Mouse (Mus musculus) embryonic facial prominence, embryonic 10.5 days (tissue): ENCODE results near the gene Hist1h2bj. TPM values are rescaled to one million over a fixed set of nuclear protein-coding genes. Genes with fewer than 3 reads are reported as not detected.
"Not testable (repeated sequence)": the region's sequence is repeated elsewhere in the genome, so short reads cannot be mapped to it uniquely, and the experiment has no call there.

Source experiments
- DNase-seq: peaks from one replicate; pipeline ENCODE4 v3.0.0-alpha.2; 2017; ENCODE audit warnings: low spot score
- H3K27ac ChIP-seq: fragments of 300-500 bp; sonication (generic); replicated peaks from 2 replicates; pipeline ENCODE4 v1.5.1; 2016; ENCODE audit warnings: mild to moderate bottlenecking
- H3K27me3 ChIP-seq: fragments of 300-500 bp; sonication (generic); replicated peaks from 2 replicates; pipeline ENCODE4 v1.6.1; 2016; ENCODE audit warnings: low read depth, mild to moderate bottlenecking; ENCODE audit not compliant: poor library complexity, severe bottlenecking
- H3K36me3 ChIP-seq: fragments of 300-500 bp; sonication (generic); replicated peaks from 2 replicates; pipeline ENCODE4 v1.6.1; 2016; ENCODE audit warnings: mild to moderate bottlenecking, moderate library complexity
- H3K4me1 ChIP-seq: fragments of 300-500 bp; sonication (generic); 2 replicates; pipeline ENCODE4 v1.6.1; 2016
- H3K4me3 ChIP-seq: fragments of 300-500 bp; sonication (generic); 2 replicates; pipeline ENCODE4 v1.5.1; 2016; ENCODE audit warnings: mild to moderate bottlenecking, moderate library complexity
- H3K9me3 ChIP-seq: fragments of 300-500 bp; sonication (generic); 2 replicates; pipeline ENCODE4 v1.6.1; 2016; ENCODE audit warnings: mild to moderate bottlenecking
- WGBS: fragments of 180-500 bp; shearing (Covaris S2); methylation state at CpG from one replicate; pipeline ENCODE4 v1.1.7; 2016; 5-methylcytosine and 5-hydroxymethylcytosine counted together
- polyA plus RNA-seq: library from polyadenylated mRNA; unstranded; fragments of >200 nt; fragmentation: Nextera tagmentation; extraction: Ambion mirVana; gene quantifications from 2 replicates; pipeline ENCODE4 v1.2.1, GENCODE M21; 2016

Hist1h2bj gene
- polyA plus RNA-seq, 1 experiment from 2014 or later: 15.1 TPM

DNA sequence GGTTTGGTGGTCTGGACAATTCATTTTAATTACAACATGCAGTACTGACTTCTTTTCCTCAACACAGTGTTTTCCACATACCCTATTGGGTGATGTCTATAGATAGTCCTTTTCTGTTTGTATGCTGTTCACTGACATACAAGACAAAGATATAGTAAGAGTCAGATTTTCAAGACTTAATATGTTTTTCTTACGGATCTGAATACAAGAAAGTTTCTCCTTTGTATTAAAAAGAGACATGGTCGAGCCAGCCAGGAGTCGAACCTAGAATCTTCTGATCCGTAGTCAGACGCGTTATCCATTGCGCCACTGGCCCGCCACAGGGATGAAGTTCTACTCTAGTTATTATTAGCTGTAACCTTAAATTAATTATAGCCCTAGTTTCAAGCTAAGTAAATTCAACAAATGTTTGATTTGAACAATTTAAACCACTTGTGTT lies 22.1 kb upstream of the Hist1h2bj start:
- peaks cover 13% of the 10 kb centered on the region for H3K4me1 ChIP-seq
- H3K9me3 ChIP-seq: no peaks in the 10 kb centered on the region
- under 1% methylated on average over 8 of the region's 8 CpGs for WGBS
- no peak overlapping the region for H3K27ac ChIP-seq
- peak; percentile 68 for DNase-seq
- H3K4me3 ChIP-seq: peak overlapping the region; percentile 66
- H3K27me3 ChIP-seq: peaks cover 40% of the 10 kb centered on the region
- H3K36me3 ChIP-seq: no peaks in the 10 kb centered on the region

DNA sequence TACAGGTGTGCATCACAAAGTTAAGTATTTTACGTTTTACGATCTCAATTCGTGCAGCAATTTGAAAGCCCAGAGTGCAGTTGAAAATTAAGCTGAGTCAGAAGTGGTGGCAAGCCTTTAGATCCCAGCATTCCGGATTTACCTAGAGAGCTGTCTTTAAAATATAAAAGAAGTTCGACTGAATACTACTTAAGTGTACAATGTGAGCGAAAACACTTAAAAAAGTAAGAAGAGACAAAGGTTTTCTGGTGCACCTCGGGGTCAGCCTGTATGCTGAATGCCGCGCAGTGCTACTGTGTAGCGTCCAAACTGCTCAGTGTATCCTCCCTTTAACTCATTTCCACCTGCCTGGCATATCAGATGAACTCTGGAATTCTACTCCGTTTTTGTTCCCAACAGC lies 21.4 kb upstream of the Hist1h2bj start:
- Histone ChIP-seq H3K27ac (no peak overlapping the region; the same call in 1 of the 2 replicates), H3K4me3 (peak overlapping the region; percentile 66), H3K36me3 (no peaks in the 10 kb centered on the region), H3K4me1 (peaks cover 14% of the 10 kb centered on the region), H3K27me3 (peaks cover 34% of the 10 kb centered on the region), H3K9me3 (no peaks in the 10 kb centered on the region)
- DNase-seq: peak; percentile 36
- under 1% methylated on average over 11 of the region's 11 CpGs for WGBS

GRCm38 (mm10) chr13:22022241-22022640 lies 20.8 kb upstream of the Hist1h2bj start:
- WGBS: under 1% methylated on average over 9 of the region's 9 CpGs
- Histone ChIP-seq H3K4me1 (peaks cover 14% of the 10 kb centered on the region), H3K27ac (no peak overlapping the region; the same call in 1 of the 2 replicates), H3K9me3 (no peaks in the 10 kb centered on the region), H3K4me3 (peak overlapping the region; percentile 66), H3K27me3 (peaks cover 29% of the 10 kb centered on the region), H3K36me3 (no peaks in the 10 kb centered on the region)
- peak; percentile 83 for DNase-seq

- H3K4me3 ChIP-seq: peak overlapping the region; percentile 64
- DNase-seq: peak; percentile 91
- WGBS: 1% methylated on average over 35 of the region's 35 CpGs
- peaks cover 13% of the 10 kb centered on the region for H3K4me1 ChIP-seq
- no peaks in the 10 kb centered on the region; the same call in 1 of the 2 replicates for H3K27me3 ChIP-seq
- peak overlapping the region; percentile 59; the same call in 1 of the 2 replicates for H3K27ac ChIP-seq
- H3K36me3 ChIP-seq: no peaks in the 10 kb centered on the region
- H3K9me3 ChIP-seq: no peaks in the 10 kb centered on the region
Observed at GRCm38 (mm10) chr13:22026058-22027031, 16.7 kb upstream of the Hist1h2bj start.

- H3K4me3 ChIP-seq: peak overlapping the region; percentile 63
- WGBS: under 1% methylated on average over 40 of the region's 40 CpGs
- H3K36me3 ChIP-seq: no peaks in the 10 kb centered on the region
- peaks cover 17% of the 10 kb centered on the region for H3K4me1 ChIP-seq
- DNase-seq: peak; percentile 95
- H3K9me3 ChIP-seq: no peaks in the 10 kb centered on the region
- no peaks in the 10 kb centered on the region; the same call in 1 of the 2 replicates for H3K27me3 ChIP-seq
- peak overlapping the region; percentile 82 for H3K27ac ChIP-seq
Observed at GRCm38 (mm10) chr13:22028673-22029460, 14.1 kb upstream of the Hist1h2bj start.

GRCm38 (mm10) chr13:22029928-22030327 lies 13.1 kb upstream of the Hist1h2bj start:
- H3K9me3 ChIP-seq: no peaks in the 10 kb centered on the region
- H3K27me3 ChIP-seq: no peaks in the 10 kb centered on the region; the same call in 1 of the 2 replicates
- H3K4me3 ChIP-seq: peak overlapping the region; percentile 63; the same call in 1 of the 2 replicates
- peak; percentile 54 for DNase-seq
- H3K27ac ChIP-seq: no peak overlapping the region
- H3K36me3 ChIP-seq: no peaks in the 10 kb centered on the region
- peaks cover 22% of the 10 kb centered on the region for H3K4me1 ChIP-seq
- 24% methylated on average over 8 of the region's 8 CpGs for WGBS

- no peak for DNase-seq
- H3K27ac ChIP-seq: no peak overlapping the region
- no peaks in the 10 kb centered on the region for H3K27me3 ChIP-seq
- H3K9me3 ChIP-seq: no peaks in the 10 kb centered on the region
- H3K4me1 ChIP-seq: peaks cover 22% of the 10 kb centered on the region
- H3K36me3 ChIP-seq: no peaks in the 10 kb centered on the region
- WGBS: 18% methylated on average over 4 of the region's 4 CpGs
- H3K4me3 ChIP-seq: no peak overlapping the region
Observed at GRCm38 (mm10) chr13:22030493-22030892, 12.5 kb upstream of the Hist1h2bj start.

DNA sequence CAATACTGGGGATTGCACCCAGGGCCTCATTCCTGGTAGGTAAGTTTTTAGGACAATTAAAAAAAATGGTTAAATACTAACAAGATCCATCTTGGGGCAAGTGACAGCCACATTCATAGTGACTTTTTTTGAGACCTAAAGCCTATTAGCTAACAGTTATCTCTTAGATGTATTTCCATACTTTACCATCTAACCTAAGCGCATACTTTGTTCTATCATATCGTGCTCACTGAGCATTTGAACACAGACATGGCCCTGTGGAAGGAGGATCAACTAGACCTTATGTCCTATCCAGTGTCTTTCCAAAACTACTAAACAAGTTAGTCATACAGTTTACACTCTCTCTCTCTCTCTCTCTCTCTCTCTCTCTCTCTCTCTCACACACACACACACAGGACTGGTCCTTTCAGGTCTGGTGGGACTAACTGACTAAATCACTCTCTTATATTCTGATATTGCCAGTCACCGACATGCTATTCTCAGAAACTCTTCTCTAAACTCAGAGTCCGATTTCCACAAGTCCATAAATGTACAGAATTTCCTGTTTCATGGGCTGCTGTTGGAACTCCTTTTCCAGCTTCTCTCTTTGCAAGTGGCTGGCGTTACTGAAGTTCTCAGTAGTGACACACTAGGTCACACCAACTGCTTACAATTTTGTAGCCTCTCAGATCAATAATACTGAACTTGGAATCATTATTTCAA lies 9.1 kb upstream of the Hist1h2bj start:
- DNase-seq: no peak

DNA sequence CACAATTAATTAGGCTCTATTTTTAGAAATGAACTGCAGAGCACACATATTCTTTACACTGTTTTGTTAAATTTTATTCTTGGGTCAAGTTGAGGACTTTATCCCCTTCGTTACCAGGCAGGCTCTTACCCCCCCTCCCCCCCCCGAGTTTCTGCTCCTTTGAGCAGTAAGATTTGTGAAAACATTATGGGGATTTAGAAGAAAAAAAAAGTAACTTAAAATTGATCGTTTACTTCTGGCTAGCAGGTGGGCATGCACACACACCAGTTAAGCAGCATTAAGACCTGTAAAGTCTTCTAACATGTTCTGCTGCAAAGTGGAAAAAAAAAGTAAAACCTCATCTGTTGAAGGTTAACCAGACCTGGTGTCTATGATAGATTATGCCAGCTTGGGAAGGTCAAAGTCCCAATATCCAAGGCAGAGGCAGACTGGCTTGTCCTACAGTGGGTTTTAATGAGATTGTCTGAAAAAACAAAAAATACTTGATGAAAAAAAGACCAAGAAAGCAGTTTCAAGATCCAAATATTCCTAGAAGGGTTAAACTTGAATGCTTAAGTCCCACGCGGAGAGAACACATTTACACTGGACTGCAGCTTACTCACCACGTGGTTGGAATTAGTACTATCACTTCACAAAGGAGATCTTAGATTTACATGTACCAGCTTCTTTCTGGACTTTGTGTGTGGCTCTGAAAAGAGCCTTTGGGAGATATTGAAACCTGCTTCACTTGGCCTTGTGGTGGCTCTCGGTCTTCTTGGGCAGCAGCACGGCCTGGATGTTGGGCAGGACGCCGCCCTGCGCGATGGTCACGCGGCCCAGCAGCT lies 8.4 kb upstream of the Hist1h2bj start:
- H3K27ac ChIP-seq: peak overlapping the region; percentile 93
- peaks cover 22% of the 10 kb centered on the region for H3K4me1 ChIP-seq
- H3K36me3 ChIP-seq: no peaks in the 10 kb centered on the region
- H3K4me3 ChIP-seq: peak overlapping the region; percentile 62
- under 1% methylated on average over 14 of the region's 14 CpGs for WGBS
- no peaks in the 10 kb centered on the region for H3K9me3 ChIP-seq
- H3K27me3 ChIP-seq: no peaks in the 10 kb centered on the region
- DNase-seq: peak; percentile 46

More for the DNA sequence above, 9.1 kb upstream of the Hist1h2bj start:
- Histone ChIP-seq H3K4me3 (peak overlapping the region; percentile 62), H3K9me3 (no peaks in the 10 kb centered on the region), H3K27ac (peak overlapping the region; percentile 93), H3K4me1 (peaks cover 24% of the 10 kb centered on the region), H3K27me3 (no peaks in the 10 kb centered on the region), H3K36me3 (no peaks in the 10 kb centered on the region)
- WGBS: 60% methylated on average over 5 of the region's 5 CpGs

- peak within 1 kb of the TSS; percentile 93 for H3K27ac ChIP-seq
- H3K27me3 ChIP-seq, H3K36me3 ChIP-seq, H3K9me3 ChIP-seq: not testable (repeated sequence)
- peak; percentile 87 for DNase-seq
- H3K4me1 ChIP-seq: peaks cover 26% of the 10 kb centered on the region
- WGBS: under 1% methylated on average over 32 of the region's 69 CpGs
- H3K4me3 ChIP-seq: peak within 1 kb of the TSS; percentile 62
Observed at GRCm38 (mm10) chr13:22035267-22036148, 7.5 kb upstream of the Hist1h2bj start, which contains the start of the genes Hist1h2ah and Hist1h2bk. Gene Hist1h2ah (minus strand): TSS chr13:22035568. Gene Hist1h2bk (plus strand): TSS chr13:22035870.
